Mouse (Mus musculus) testis, adult 2 months (tissue): Measurements from ENCODE around the gene Pramef25.
"Not testable (repeated sequence)": the region's sequence is repeated elsewhere in the genome, so short reads cannot be mapped to it uniquely, and the experiment has no call there.

ENCODE experiments used
- CTCF ChIP-seq: fragments of 200-500 bp; IDR thresholded peaks from 2 replicates; pipeline ENCODE4 v1.5.1; 2012; ENCODE audit warnings: low read depth, mild to moderate bottlenecking, inconsistent platforms, low read length, moderate library complexity; ENCODE audit not compliant: control insufficient read depth, insufficient read depth, insufficient replicate concordance
- POLR2A ChIP-seq: fragments of 200-500 bp; IDR thresholded peaks from 2 replicates; pipeline ENCODE4 v1.6.1; 2012; ENCODE audit warnings: low read depth, mild to moderate bottlenecking, inconsistent platforms, low read length, moderate library complexity; ENCODE audit not compliant: control insufficient read depth

DNA sequence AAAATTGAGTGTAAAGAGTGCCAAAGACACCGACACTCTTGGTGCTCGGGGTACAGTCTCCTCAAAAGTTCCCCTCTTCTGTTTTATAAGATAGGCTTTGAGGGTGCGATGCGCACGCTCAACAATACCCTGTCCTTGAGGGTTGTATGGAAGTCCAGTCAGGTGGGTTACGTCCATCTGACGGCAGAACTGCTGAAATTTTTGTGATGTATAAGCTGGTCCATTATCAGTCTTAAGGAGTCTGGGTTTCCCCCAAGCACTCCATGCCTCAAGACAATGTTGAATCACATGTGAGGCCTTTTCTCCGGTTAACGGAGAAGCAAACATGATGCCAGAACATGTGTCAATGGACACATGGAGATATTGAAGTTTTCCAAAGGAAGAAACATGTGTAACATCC is 34.9 kb upstream of the Pramef25 start:
- not testable (repeated sequence) for TF ChIP-seq POLR2A, CTCF
